Mouse (Mus musculus) G1E-ER4 (cell line): Measurements from ENCODE around the gene Kcnd3. TPM values are rescaled to one million over a fixed set of nuclear protein-coding genes. Genes with fewer than 3 reads are reported as not detected.

Experiments
- GATA1 ChIP-seq: IDR thresholded peaks from one replicate; pipeline ENCODE4 v1.8.0; 2012; ENCODE audit warnings: low read length, inconsistent platforms
- polyA plus RNA-seq: library from polyadenylated mRNA; stranded (reverse); fragments of >175 nt; gene quantifications from 2 replicates; pipeline ENCODE4 v1.2.3, GENCODE M21; 2012

Kcnd3 gene
- polyA plus RNA-seq, 1 experiment, result not detected

DNA sequence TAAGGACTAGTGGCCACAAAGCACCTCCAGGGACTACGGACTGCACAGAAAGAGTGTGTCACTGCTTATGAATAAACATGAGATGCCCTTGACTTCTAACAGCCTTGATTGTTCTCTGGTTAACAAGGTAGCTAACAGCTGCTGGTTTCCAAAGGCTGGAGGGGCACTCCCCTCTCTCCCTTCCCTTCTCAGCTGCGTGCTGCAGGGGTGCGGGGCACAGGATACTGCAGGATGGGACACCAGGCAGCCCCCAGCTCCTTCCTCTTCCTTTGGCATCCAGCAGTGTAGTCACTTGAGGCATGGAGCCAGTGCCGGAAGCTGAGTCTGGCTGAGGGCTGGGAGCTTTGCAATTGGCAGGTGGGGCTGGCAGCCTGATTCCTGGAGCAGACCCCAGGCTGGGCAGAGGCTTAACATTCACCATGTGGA, 133.6 kb downstream of the Kcnd3 start:
- TF ChIP-seq GATA1, result no peak

GRCm38 (mm10) chr3:105590056-105590672, 138.0 kb downstream of the Kcnd3 start:
- TF ChIP-seq GATA1, result no peak

- TF ChIP-seq GATA1, result no peak
Measured at GRCm38 (mm10) chr3:105591766-105592165, 139.6 kb downstream of the Kcnd3 start.

DNA sequence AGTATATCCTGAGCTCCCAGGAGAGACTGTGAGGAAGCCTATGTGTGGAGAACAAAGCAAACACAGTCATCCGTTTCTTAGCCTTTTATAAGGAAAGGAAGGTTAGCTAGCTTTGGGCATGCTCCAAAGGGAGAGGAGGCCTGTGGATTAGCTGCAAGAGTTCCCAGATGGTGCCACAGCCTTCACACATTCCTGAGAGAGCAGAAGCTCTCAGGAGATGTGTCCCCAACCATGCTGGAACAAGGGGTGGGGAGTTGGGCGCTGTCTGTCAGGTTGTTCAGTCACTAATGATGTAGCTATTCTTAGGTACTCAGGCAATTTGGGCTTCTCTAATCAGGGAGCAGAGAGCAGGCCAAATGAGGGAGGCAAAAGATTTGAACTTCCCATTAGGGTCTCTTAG, 140.1 kb downstream of the Kcnd3 start:
- TF ChIP-seq GATA1, result no peak

- TF ChIP-seq GATA1, result no peak
Measured at GRCm38 (mm10) chr3:105600483-105600882, 148.4 kb downstream of the Kcnd3 start.

DNA sequence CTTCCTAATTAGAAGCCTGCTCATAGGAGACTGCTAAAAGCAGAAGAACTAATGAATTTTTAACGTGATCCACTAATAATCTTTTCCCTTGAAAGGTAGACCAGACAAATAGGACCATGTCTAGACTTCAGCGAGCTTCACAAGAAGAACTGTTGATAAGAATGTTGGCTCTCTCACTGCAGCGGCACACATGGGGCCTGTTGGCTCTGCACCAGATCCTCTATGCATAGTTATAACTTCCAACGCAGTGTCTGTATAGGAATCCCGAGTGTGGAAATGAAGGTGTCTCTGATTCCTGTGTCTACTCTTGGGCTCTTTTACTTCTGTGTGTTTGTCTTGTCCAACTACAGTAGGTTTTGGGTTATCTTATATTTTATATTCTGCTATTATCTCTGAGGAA, 150.8 kb downstream of the Kcnd3 start:
- no peak for TF ChIP-seq GATA1

GRCm38 (mm10) chr3:105605726-105606125, 153.6 kb downstream of the Kcnd3 start:
- TF ChIP-seq GATA1, result no peak

- no peak for TF ChIP-seq GATA1
Measured at GRCm38 (mm10) chr3:105608857-105609256, 156.7 kb downstream of the Kcnd3 start.

DNA sequence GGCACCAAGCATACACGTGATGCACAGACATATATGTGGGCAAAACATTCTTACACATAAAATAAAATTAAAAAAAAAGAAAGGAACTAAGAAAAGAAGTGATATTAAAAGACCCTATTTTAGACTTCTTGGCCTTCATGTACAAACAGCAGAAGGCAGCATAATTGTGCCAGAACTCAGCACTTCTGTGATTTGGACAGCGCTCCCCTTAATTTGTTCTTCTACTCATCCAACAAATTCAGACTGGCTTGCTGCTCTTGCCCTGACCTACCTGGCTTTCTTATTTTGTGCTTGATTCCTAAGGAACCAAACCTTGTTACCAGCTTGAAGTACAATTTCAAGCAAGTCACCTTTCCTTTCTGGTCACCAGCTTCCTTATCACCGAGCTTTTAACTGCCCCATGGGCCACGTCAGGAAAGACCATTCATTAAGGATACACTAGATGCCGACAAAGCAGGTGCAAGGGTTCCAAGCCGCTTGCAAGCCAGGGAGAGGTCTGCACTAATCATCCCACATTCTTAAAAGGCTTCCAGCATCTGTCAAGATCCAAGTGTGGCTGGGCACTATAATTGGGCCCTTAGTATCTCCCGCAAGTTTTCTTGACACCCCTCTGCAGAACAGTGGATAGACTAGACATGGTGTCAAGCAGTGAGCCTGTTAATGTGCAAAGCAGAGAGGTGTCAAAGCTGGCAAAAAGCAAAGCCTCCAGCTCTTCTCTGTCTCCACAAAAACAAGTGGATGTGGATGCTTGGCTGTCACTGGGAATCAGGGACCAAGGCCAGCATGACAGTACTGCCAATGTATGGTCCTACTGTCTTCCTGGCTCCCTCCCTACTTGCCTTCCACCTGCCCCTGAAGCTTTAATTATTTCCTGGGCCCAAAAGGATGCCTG, 159.6 kb downstream of the Kcnd3 start:
- TF ChIP-seq GATA1, result no peak

DNA sequence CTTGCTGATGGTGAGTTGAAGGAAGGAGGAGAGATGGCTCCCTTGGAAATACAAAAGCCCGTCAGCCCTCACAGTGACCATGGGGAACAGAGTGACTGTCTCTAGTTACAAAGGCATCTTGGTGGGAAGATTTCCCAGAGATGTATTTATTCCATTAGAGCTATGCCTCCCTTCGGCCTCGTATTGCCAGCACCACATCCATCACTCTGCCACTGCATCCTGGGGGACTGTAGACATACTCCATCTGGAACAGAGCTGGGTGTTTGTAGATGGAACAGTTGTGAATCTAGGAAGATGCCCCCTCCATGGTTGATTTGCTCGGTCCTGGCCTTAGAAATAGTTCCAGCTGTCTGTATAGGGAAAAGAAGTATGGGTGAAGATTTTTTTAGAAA, 160.3 kb downstream of the Kcnd3 start:
- TF ChIP-seq GATA1, result no peak

DNA sequence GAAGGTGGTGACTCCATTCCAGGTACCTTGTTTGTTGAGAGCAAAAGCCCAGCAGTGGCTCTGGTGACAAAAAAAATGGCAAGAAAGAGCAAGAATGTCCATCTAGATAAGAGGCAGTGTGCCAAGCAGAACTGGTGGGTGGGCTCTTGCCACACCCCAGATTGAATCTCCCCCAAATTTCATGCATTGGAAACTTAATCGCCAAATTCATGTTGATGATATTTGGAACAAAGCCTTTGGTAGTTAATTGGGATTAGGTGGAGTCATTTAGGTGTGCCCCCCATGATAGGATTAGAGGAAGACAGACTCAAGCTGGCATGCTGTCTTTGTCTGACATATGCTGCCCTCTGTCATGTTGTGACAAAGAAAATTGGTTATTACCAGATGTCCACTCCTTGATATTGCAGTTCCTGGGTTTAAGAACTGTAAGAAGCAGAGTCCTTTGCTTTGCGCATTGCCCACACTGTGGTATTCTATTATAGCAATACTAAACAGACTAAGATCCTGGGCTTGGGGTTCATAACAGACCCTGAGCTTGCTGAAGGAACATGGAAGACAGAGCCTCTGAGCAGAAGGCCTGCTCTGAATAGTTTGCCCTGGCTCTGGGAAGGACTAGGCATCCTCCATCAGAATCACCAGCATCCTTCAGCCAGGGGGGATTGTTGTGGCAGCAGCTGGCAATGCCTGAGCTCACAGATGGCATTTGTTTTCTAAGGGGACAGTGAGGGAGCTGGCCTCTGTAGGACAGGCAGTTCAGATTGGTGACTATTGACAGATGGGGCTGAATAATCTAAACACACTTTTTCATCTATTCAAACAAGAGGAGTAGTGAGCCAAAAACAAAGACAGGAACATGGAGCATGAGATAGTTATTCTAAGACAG, 165.0 kb downstream of the Kcnd3 start:
- TF ChIP-seq GATA1, result no peak

- TF ChIP-seq GATA1, result no peak
Measured at GRCm38 (mm10) chr3:105621154-105621553, 169.0 kb downstream of the Kcnd3 start.

- TF ChIP-seq GATA1, result no peak
Measured at GRCm38 (mm10) chr3:105623137-105623536, 171.0 kb downstream of the Kcnd3 start.

- no peak for TF ChIP-seq GATA1
Measured at GRCm38 (mm10) chr3:105625961-105626360, 173.8 kb downstream of the Kcnd3 start.

GRCm38 (mm10) chr3:105627258-105627657, 175.1 kb downstream of the Kcnd3 start:
- TF ChIP-seq GATA1, result no peak

GRCm38 (mm10) chr3:105632296-105632695, 180.2 kb downstream of the Kcnd3 start:
- TF ChIP-seq GATA1, result no peak
